Mouse (Mus musculus): ENCODE results near the gene Atpif1.
A peak's percentile ranks its signal among the peaks of the same experiment; 100 is the strongest.

DNA sequence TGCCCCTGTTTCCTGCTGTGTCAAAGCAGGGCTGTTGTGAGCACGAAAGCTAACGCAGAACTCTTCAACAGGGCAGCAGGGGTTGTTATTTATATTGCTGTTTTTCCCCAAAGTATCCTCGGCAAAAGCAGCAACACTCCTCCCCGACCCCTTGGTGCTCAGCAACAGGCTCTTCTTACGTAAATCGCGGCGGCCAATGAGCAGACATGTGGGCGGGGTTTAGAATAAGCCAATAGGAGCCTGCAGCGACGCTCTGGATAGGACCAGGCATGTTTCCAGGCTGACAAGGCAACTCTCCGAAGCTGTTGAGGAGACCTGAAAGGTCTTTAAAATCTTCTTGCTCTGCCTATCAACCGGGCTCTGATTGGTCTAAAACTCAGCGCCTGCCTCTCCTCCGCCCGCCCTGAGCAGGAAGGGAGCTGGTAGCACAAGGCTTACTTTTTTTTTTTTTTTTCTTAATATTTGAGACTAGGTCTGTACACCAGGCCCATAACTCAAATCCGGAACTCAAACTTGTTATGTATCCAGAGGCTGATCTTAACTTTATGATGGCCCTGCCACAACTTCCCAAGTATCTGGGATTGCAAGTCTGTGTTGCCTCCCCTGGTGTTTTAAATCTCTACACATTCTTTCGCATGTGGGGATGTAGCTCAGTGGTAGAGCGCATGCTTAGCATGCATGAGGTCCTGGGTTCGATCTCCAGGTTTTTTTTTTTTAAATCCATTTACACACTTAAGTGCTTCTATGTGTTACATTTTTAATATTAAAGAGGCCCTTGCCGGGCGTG is 17.9 kb downstream of the Atpif1 start:
- TF ChIP-seq POLR2A (IDR thresholded peaks at IDR 0.05; ENCODE audit: low read depth, low read length): peak; percentile 58
- TF ChIP-seq CTCF (IDR thresholded peaks at IDR 0.05; ENCODE audit: extremely low read depth, insufficient read depth, insufficient read length, insufficient replicate concordance): no peak

All from spleen, adult 2 months (tissue).